Mouse (Mus musculus): ENCODE data around the gene Ehmt2.

The Ehmt2 gene

GRCm38 (mm10) chr17:34898160-34898586 lies at the start of gene Ehmt2, which contains the start of gene C2:
Ehmt2 (plus strand) TSS chr17:34898469.
C2 (minus strand) TSS chr17:34898265.
- in situ Hi-C loops (cut with MseI, MboI) = no loop called here

GRCm38 (mm10) chr17:34849722-34850516 lies 48.4 kb upstream of the Ehmt2 start, which contains the start of the genes Skiv2l and Nelfe:
Skiv2l (minus strand) TSS chr17:34850210.
Nelfe (plus strand) TSS chr17:34850391.
- in situ Hi-C loops (cut with MseI, MboI) = no loop called here

DNA sequence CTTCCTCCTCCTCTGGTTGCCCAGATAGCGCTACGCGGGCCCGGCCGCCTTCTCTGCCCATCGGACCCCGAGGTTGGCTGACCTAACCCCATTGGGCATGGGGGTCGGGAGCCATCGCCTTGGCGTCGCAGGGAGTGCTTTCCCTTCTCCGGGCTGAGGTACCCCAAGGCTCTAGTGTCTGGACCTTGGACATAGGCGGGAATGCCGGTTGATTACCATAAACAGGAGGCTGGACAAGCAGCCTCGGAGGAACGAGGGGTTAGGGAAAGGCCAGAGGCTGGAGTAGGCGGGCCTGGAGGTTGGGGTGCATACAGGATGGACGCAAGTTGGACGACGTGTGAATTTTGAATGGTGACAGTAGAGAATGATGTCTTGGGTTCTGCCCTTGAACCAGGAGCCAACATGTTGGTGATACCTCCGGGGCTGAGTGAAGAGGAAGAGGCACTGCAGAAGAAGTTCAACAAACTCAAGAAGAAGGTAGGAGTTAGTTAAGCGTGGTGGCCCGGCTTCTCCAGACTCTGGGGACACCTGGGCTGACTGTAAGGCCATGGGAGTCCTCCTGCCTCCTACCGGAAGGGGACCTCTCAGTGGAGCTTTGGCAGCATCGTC lies 47.6 kb upstream of the Ehmt2 start:
- in situ Hi-C loops (cut with MseI, MboI) = no loop called here

DNA sequence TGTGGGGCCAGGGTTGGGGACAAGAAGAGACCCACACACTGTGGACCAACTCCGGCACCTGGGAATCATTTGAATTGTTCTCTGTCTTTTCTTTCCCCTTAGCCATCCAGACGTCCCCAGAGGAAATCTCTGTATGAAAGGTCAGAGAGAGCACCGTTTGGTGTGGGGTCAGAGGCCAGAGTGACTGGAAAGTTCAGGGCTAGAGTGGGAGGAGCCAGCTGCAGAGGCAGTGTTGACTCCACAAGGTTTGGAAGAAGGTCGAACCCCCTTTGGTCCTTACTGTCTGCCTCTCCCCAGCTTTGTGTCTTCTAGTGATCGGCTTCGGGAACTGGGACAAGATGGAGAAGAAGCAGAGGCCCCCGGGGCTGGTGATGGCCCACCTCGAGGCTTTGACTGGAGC lies 44.8 kb upstream of the Ehmt2 start:
- in situ Hi-C loops (cut with MseI, MboI) = no loop called here

GRCm38 (mm10) chr17:34854761-34855160 lies 43.5 kb upstream of the Ehmt2 start:
- in situ Hi-C loops (cut with MseI, MboI) = no loop called here

DNA sequence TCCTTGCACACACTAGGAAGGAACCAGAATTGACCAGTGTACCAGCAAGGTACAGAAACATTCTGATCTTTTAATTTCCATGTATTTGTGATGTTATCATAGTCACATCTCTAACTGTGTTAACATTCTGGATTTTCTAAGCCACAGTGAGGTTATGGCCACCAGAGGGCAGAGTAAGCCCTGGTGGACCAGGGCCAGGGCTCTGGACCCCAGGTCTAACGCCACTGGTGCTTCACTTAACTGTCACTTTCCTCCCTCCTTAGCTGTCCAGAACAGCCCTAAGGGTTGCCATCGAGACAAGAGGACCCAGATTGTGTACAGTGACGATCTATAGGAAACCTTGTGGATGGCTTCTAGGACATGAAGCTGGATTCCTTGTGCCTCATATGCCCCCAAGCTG lies 42.4 kb upstream of the Ehmt2 start:
- in situ Hi-C loops (cut with MseI, MboI) = no loop called here

GRCm38 (mm10) chr17:34858670-34859069 lies 39.6 kb upstream of the Ehmt2 start:
- in situ Hi-C loops (cut with MseI, MboI) = no loop called here

DNA sequence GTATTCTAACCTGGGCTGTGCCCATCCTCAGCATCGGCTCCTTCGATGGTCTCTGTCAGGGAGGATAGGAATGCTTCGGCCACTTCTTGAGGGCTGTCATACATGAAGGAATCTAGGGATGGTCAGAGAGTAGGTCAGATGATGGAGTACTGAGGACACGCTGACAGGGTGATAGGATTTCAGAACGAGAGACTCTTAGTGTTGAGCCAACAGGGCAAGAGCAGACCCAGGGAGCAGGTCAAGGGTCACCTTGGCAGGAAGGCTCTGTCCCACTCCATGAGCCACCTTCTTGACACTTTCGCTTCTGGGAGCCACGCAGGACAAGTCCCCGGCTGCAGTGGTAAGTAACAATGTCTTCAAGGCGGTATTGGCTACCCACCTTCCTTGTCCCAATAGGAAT lies 37.8 kb upstream of the Ehmt2 start:
- in situ Hi-C loops (cut with MseI, MboI) = no loop called here

GRCm38 (mm10) chr17:34861704-34862415 lies 36.4 kb upstream of the Ehmt2 start:
- in situ Hi-C loops (cut with MseI, MboI) = no loop called here

DNA sequence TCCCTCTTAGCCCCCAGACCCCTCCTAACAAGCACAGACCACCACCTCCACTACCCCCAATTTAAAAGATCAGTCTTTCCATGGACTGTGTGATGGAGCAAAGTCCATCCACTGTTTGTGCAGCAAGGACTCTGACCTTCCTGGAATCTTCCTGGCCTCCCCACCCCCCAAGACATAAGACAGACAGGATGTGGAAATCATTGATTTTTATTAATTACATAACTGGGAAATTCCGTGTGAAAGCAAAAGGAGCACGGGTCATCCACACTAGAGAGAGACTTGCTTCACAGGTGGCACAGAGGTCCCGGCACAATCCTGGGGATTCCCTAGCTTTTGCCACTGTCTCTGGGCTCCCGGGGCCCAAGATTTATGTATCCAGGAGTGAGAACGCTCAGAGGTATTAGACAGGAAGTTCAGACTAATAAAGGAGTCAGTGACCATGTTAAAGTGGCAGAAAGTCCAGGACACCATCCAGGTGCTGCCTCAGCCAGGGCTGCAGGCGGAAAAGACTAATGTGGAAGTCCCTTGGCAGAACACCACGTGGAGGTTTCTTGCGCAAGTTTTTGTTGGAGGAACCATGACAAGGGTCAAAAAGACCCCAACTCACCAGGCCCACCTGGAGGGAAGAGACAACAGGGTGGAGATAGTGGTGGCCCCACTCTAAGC lies 35.7 kb upstream of the Ehmt2 start, which contains the start of gene Cfb:
Gene Cfb, minus strand, starts transcription at position 103 of the 666 bp plus-strand sequence.
- in situ Hi-C loops (cut with MseI, MboI) = no loop called here

- in situ Hi-C loops (cut with MseI, MboI) = no loop called here
Measured at GRCm38 (mm10) chr17:34865981-34866380, 32.3 kb upstream of the Ehmt2 start.

DNA sequence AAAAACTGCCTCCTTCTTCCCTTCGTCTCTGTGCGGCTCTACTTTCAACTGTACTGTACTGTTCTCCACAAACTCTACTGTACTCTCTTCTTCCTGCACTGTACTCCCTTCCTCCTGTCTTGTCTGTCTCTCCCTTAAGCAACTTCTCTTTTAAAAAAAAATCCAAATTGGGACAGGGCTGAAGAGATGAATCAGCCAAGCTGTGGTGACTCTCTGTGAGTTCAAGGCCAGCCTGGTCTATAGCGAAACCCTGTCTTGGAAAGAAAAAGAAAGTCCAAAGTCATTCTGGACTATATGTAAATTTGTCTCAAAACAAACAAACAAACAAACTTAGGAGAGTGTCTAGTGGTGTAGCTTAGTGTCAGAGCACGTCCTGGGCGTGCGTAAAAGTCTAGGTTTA lies 23.9 kb upstream of the Ehmt2 start:
- in situ Hi-C loops (cut with MseI, MboI) = no loop called here

GRCm38 (mm10) chr17:34879336-34879879 lies 18.9 kb upstream of the Ehmt2 start, which contains the start of gene Zbtb12:
Zbtb12 (plus strand) TSS chr17:34879483.
- in situ Hi-C loops (cut with MseI, MboI) = no loop called here

GRCm38 (mm10) chr17:34881166-34881565 lies 17.1 kb upstream of the Ehmt2 start:
- in situ Hi-C loops (cut with MseI, MboI) = no loop called here

DNA sequence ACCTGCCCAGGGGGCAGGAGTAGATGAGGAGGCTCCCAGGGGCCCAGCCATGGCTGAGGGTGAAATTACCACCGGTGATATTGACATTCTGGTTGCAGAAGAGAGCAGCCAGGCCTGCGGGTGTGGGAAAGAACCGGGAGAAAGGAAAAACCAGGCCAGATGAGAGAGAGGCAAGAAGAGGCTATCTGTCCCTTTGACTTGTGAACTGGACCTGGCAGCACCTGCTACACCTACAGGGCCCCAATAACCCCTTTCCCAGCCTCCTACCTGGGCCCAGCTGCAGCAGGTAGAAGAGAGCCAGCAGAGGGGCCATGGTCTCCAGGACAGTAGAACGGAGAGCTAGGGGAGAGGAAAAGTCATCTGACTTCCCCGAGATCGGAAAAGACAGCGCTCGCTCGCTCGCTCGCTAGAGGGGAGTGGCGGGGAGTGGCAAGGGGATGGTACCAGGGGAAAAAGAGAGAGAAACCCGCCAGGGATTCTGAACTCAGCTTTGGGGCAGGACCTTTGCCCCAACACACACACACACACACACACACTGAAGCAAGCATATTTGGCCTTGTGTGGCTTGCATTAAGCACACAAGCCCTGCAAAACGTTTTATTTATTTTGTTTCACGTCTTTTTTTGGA lies 16.5 kb upstream of the Ehmt2 start, which contains the start of gene Gm20547:
Gene Gm20547, minus strand, starts transcription at position 360 of the 628 bp plus-strand sequence.
- in situ Hi-C loops (cut with MseI, MboI) = no loop called here

DNA sequence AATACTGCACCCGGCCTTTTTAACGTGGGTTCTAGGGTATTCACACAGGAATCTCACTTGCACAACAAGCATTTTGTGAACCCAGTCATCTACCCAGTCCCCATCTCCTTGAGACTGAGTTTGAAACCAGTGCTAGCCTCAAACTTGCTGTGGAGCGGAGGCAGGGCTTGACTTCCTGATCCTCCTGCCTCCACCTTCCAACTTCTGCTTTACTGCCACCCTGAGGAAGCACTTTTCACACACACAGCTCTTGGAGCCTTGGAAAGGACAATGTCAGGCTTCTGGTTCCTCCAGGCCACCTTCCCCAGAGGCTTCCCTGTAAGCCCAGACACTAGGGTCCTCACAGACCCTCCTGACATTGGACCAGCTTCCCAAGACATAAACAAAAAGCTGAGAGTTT lies 14.9 kb upstream of the Ehmt2 start:
- in situ Hi-C loops (cut with MseI, MboI) = no loop called here

- in situ Hi-C loops (cut with MseI, MboI) = no loop called here
Measured at GRCm38 (mm10) chr17:34884704-34885103, 13.6 kb upstream of the Ehmt2 start.

GRCm38 (mm10) chr17:34885615-34886014 lies 12.7 kb upstream of the Ehmt2 start:
- in situ Hi-C loops (cut with MseI, MboI) = no loop called here

- in situ Hi-C loops (cut with MseI, MboI) = no loop called here
Measured at GRCm38 (mm10) chr17:34887942-34888341, 10.3 kb upstream of the Ehmt2 start.

DNA sequence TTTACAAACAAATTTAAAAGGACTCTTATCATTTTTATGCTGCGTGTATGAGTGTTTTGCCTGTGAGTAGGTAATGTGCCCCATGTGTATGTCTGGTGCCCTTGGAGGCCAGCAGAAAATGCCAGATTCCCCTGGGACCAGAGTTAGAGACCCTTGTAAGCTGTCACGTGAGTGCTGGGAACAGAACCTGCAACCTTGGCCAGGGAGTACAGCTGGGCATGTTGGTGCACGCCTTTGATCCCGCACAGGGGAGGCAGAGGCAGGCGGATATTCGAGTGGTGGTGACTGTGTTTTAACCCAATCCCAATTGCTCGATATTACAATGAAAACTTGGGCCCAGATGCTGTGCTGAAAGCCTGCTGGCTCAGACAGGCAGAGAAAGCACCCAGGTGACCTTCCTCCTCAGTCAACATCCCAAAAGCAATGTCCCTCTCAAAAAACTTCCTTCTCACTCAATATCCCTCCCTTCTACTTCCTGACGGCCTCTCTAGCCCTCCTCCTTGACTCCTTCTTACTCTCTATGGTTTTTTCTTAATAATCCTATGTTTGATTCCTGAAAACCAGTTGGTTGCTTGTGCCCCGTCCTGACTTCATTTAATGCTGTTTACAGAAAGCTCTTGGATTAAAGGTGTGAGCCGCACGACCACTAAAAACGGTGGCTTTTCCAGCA lies 8.1 kb upstream of the Ehmt2 start:
- in situ Hi-C loops (cut with MseI, MboI) = no loop called here
